Mouse (Mus musculus) CH12.LX (cell line): ENCODE results near the gene Prdm2.
A peak's percentile ranks its signal among the peaks of the same experiment; 100 is the strongest.

ENCODE experiments used
- CTCF ChIP-seq, 2 experiments: IDR thresholded peaks in 1 of 2; conservative IDR thresholded peaks in 1 of 2; 2 replicates each; pipeline ENCODE4 v1.5.1; 2011 to 2012; ENCODE audit warnings: low read depth in 2 of 2, low read length in 2 of 2, improper control_type of control experiment in 1 of 2, inconsistent platforms in 1 of 2, mild to moderate bottlenecking in 1 of 2, moderate library complexity in 1 of 2
- EP300 ChIP-seq: IDR thresholded peaks from 2 replicates; pipeline ENCODE4 v1.6.1; 2011; ENCODE audit warnings: low read length, improper control_type of control experiment
- MAFK ChIP-seq: IDR thresholded peaks from 2 replicates; pipeline ENCODE4 v1.6.1; 2011; ENCODE audit warnings: low read length, improper control_type of control experiment; ENCODE audit not compliant: insufficient replicate concordance
- MAX ChIP-seq: IDR thresholded peaks from 2 replicates; pipeline ENCODE4 v1.6.1; 2011; ENCODE audit warnings: low read length, improper control_type of control experiment
- MAZ ChIP-seq: IDR thresholded peaks from 2 replicates; pipeline ENCODE4 v1.6.1; 2012; ENCODE audit warnings: low read depth, mild to moderate bottlenecking, inconsistent platforms, low read length, improper control_type of control experiment, moderate library complexity
- MEF2A ChIP-seq: IDR thresholded peaks from 2 replicates; pipeline ENCODE4 v1.6.1; 2014; ENCODE audit warnings: low read depth, mild to moderate bottlenecking, inconsistent platforms, low read length, improper control_type of control experiment, borderline replicate concordance
- NRF1 ChIP-seq: IDR thresholded peaks from 2 replicates; pipeline ENCODE4 v1.6.1; 2014; ENCODE audit warnings: low read depth, mild to moderate bottlenecking, inconsistent platforms, low read length, improper control_type of control experiment, moderate library complexity
- POLR2A ChIP-seq: IDR thresholded peaks from 2 replicates; pipeline ENCODE4 v1.6.1; 2011; ENCODE audit warnings: low read depth, mild to moderate bottlenecking, improper control_type of control experiment, low read length
- POLR2AphosphoS2 ChIP-seq: IDR thresholded peaks from 2 replicates; pipeline ENCODE4 v1.6.1; 2011; ENCODE audit warnings: low read depth, low read length, improper control_type of control experiment
- TBP ChIP-seq: conservative IDR thresholded peaks from 2 replicates; pipeline ENCODE4 v1.6.1; 2011; ENCODE audit warnings: low read depth, low read length, improper control_type of control experiment
- USF2 ChIP-seq: conservative IDR thresholded peaks from 2 replicates; pipeline ENCODE4 v1.6.1; 2011; ENCODE audit warnings: low read depth, low read length, improper control_type of control experiment
- ZMIZ1 ChIP-seq: IDR thresholded peaks from 2 replicates; pipeline ENCODE4 v1.6.1; 2012; ENCODE audit warnings: low read depth, mild to moderate bottlenecking, inconsistent platforms, low read length, improper control_type of control experiment
- ZNF384 ChIP-seq: IDR thresholded peaks from 2 replicates; pipeline ENCODE4 v1.6.1; 2012; ENCODE audit warnings: low read depth, low read length, improper control_type of control experiment, inconsistent platforms

- TF ChIP-seq MAFK (no peak), MAZ (no peak), POLR2A (no peak), CTCF (conservative IDR thresholded peaks at IDR 0.05 in 1 of 2, IDR thresholded peaks at IDR 0.05 in 1 of 2; ENCODE audit: low read depth in 2 of 2, low read length in 2 of 2) (peak; percentile 28 to 63), ZNF384 (no peak), MAX (no peak), EP300 (no peak), POLR2AphosphoS2 (no peak), MEF2A (no peak), TBP (no peak), USF2 (no peak), ZMIZ1 (no peak), NRF1 (no peak)
These were observed 61.5 kb downstream of the Prdm2 start for GRCm38 (mm10) chr4:143151267-143151666.
